16 mouse cellular contexts compared by ENCODE assay signal in genomic region chr3:101410745-101411144, GRCm38 (mm10). TPM values are rescaled to one million over a fixed set of nuclear protein-coding genes. Genes with fewer than 3 reads are reported as not detected.
A peak's percentile ranks its signal among the peaks of the same experiment; 100 is the strongest.
DNase-seq lines count a peak whose midpoint lies in the region; ATAC-seq lines count a peak whose summit lies in the region.
"Had no signal": no experiment of that assay in that cellular context is flagged by ENCODE, and none has a peak within 500 bp of the region (broad histone marks: within the 10 kb centered on the region; RNA-seq: fewer than 3 reads in every experiment).

No protein-coding gene starts in this region.

- H3K9me3 ChIP-seq in heart, embryonic 15.5 days (replicated peaks), result no peaks in the 10 kb centered on the region
- no peaks in the 10 kb centered on the region for H3K9me3 ChIP-seq in midbrain, embryonic 11.5 days (ENCODE audit: control insufficient read depth, low read length)
- no peaks in the 10 kb centered on the region for H3K9me3 ChIP-seq in midbrain, embryonic 14.5 days (ENCODE audit: control insufficient read depth, low read length)
- H3K9me3 ChIP-seq in embryonic facial prominence, embryonic 13.5 days, result no peaks in the 10 kb centered on the region
- no peaks in the 10 kb centered on the region for H3K9me3 ChIP-seq in stomach, embryonic 15.5 days
- H3K9me3 ChIP-seq: embryonic facial prominence, embryonic 15.5 days; limb, embryonic 15.5 days had no signal

- H3K27me3 ChIP-seq in heart, embryonic 15.5 days, result no peaks in the 10 kb centered on the region
- no peaks in the 10 kb centered on the region for H3K27me3 ChIP-seq in midbrain, embryonic 11.5 days (ENCODE audit: control insufficient read depth, insufficient read depth, low read length)
- no peaks in the 10 kb centered on the region for H3K27me3 ChIP-seq in midbrain, embryonic 14.5 days (ENCODE audit: control insufficient read depth, insufficient read depth, low read length)
- H3K27me3 ChIP-seq in embryonic facial prominence, embryonic 13.5 days, result no peaks in the 10 kb centered on the region
- H3K27me3 ChIP-seq in stomach, embryonic 15.5 days (replicated peaks), result no peaks in the 10 kb centered on the region
- H3K27me3 ChIP-seq: embryonic facial prominence, embryonic 15.5 days; limb, embryonic 15.5 days; Patski had no signal

- peak overlapping the region; percentile 67 for H3K27ac ChIP-seq in heart, embryonic 15.5 days
- no peak overlapping the region for H3K27ac ChIP-seq in midbrain, embryonic 11.5 days (ENCODE audit: low read depth, low read length)
- H3K27ac ChIP-seq in midbrain, embryonic 14.5 days (replicated peaks; ENCODE audit: low read depth, low read length), result no peak overlapping the region
- H3K27ac ChIP-seq in embryonic facial prominence, embryonic 13.5 days, result peak overlapping the region; percentile 9; the same call in 1 of the 2 replicates
- H3K27ac ChIP-seq in stomach, embryonic 15.5 days, result no peak overlapping the region
- H3K27ac ChIP-seq: embryonic facial prominence, embryonic 15.5 days; limb, embryonic 15.5 days had no signal

- H3K9ac ChIP-seq in heart, embryonic 15.5 days, result no peak overlapping the region
- H3K9ac ChIP-seq in midbrain, embryonic 11.5 days (ENCODE audit: low read length), result no peak overlapping the region
- H3K9ac ChIP-seq in midbrain, embryonic 14.5 days (replicated peaks; ENCODE audit: low read length), result no peak overlapping the region
- no peak overlapping the region for H3K9ac ChIP-seq in embryonic facial prominence, embryonic 13.5 days
- H3K9ac ChIP-seq in stomach, embryonic 15.5 days, result no peak overlapping the region
- H3K9ac ChIP-seq: embryonic facial prominence, embryonic 15.5 days; limb, embryonic 15.5 days had no signal

- H3K4me1 ChIP-seq in heart, embryonic 15.5 days (replicated peaks), result peaks cover 83% of the 10 kb centered on the region
- peaks cover 11% of the 10 kb centered on the region for H3K4me1 ChIP-seq in midbrain, embryonic 11.5 days (ENCODE audit: control insufficient read depth, insufficient read depth, low read length)
- H3K4me1 ChIP-seq in midbrain, embryonic 14.5 days (ENCODE audit: control insufficient read depth, insufficient read depth, low read length), result peaks cover 28% of the 10 kb centered on the region
- H3K4me1 ChIP-seq in embryonic facial prominence, embryonic 13.5 days, result peaks cover 83% of the 10 kb centered on the region
- H3K4me1 ChIP-seq in stomach, embryonic 15.5 days, result peaks cover 55% of the 10 kb centered on the region

- no peak for ATAC-seq in heart, embryonic 15.5 days (replicated peaks; ENCODE audit: insufficient number of reproducible peaks, insufficient read depth, low FRiP score, low read depth)
- ATAC-seq in midbrain, embryonic 11.5 days (ENCODE audit: low FRiP score), result peak; percentile 12; the same call in 1 of the 2 replicates
- ATAC-seq in midbrain, embryonic 14.5 days (ENCODE audit: low FRiP score, low TSS enrichment), result no peak
- no peak for ATAC-seq in embryonic facial prominence, embryonic 13.5 days (ENCODE audit: insufficient number of reproducible peaks, insufficient read depth, low FRiP score, low TSS enrichment, low read depth)
- ATAC-seq in stomach, embryonic 15.5 days (ENCODE audit: insufficient read depth, low FRiP score, low read depth), result peak; percentile 36; the same call in 1 of the 2 replicates
- ATAC-seq: Patski had no signal

- DNase-seq in heart, postnatal 4 days, result no peak
- no peak for DNase-seq in midbrain, embryonic 11.5 days (ENCODE audit: low spot score, missing footprints)
- DNase-seq in midbrain, embryonic 14.5 days, result no peak
- no peak for DNase-seq in gastrocnemius, postnatal 4 days (ENCODE audit: low spot score in 2 of 2)
- DNase-seq: cerebellum, adult 11 months; cerebellum, postnatal 36 days; gastrocnemius, postnatal 36 days; heart, postnatal 36 days; kidney, adult 18-20 months; lung, postnatal 14 days had no signal

- WGBS in heart, embryonic 15.5 days, result 34% methylated on average over 3 of the region's 3 CpGs
- 37% methylated on average over 3 of the region's 3 CpGs for WGBS in midbrain, embryonic 11.5 days
- WGBS in midbrain, embryonic 14.5 days, result 36% methylated on average over 3 of the region's 3 CpGs
- WGBS in embryonic facial prominence, embryonic 13.5 days, result 37% methylated on average over 3 of the region's 3 CpGs
- 52% methylated on average over 3 of the region's 3 CpGs for WGBS in stomach, embryonic 15.5 days

- no peak overlapping the region for H3K4me2 ChIP-seq in heart, embryonic 15.5 days
- no peak overlapping the region for H3K4me2 ChIP-seq in midbrain, embryonic 11.5 days
- no peak overlapping the region for H3K4me2 ChIP-seq in midbrain, embryonic 14.5 days (ENCODE audit: low read length)
- no peak overlapping the region for H3K4me2 ChIP-seq in embryonic facial prominence, embryonic 13.5 days
- no peak overlapping the region for H3K4me2 ChIP-seq in stomach, embryonic 15.5 days
- H3K4me2 ChIP-seq: embryonic facial prominence, embryonic 15.5 days; limb, embryonic 15.5 days had no signal

- H3K4me3 ChIP-seq in heart, embryonic 15.5 days, result no peak overlapping the region
- no peak overlapping the region for H3K4me3 ChIP-seq in midbrain, embryonic 11.5 days (ENCODE audit: low read depth, low read length)
- no peak overlapping the region for H3K4me3 ChIP-seq in midbrain, embryonic 14.5 days (replicated peaks; ENCODE audit: low read depth, low read length)
- no peak overlapping the region for H3K4me3 ChIP-seq in embryonic facial prominence, embryonic 13.5 days
- H3K4me3 ChIP-seq in stomach, embryonic 15.5 days (replicated peaks), result no peak overlapping the region
- H3K4me3 ChIP-seq: embryonic facial prominence, embryonic 15.5 days; limb, embryonic 15.5 days had no signal

- H3K36me3 ChIP-seq in heart, embryonic 15.5 days, result no peaks in the 10 kb centered on the region
- no peaks in the 10 kb centered on the region for H3K36me3 ChIP-seq in midbrain, embryonic 11.5 days (ENCODE audit: control insufficient read depth, insufficient read depth, low read length)
- H3K36me3 ChIP-seq in midbrain, embryonic 14.5 days (ENCODE audit: control insufficient read depth, insufficient read depth, low read length), result no peaks in the 10 kb centered on the region
- H3K36me3 ChIP-seq in embryonic facial prominence, embryonic 13.5 days, result no peaks in the 10 kb centered on the region
- no peaks in the 10 kb centered on the region for H3K36me3 ChIP-seq in stomach, embryonic 15.5 days
- H3K36me3 ChIP-seq: embryonic facial prominence, embryonic 15.5 days; limb, embryonic 15.5 days had no signal

RNA-seq across cellular contexts. Expression of gene Igsf3, which starts 33.9 kb away (rescaled TPM):
- 38.0 and 45.0 TPM in 2 replicates for polyA plus RNA-seq in heart, embryonic 15.5 days (2015; fragmentation: Nextera tagmentation; extraction: Ambion mirVana)
- total RNA-seq in heart, postnatal 4 days (2021), result 10 to 100 TPM; 26.9 to 29.8 TPM
- 19.8 and 20.8 TPM in 2 replicates for polyA plus RNA-seq in midbrain, embryonic 11.5 days (2014; fragmentation: Nextera tagmentation; extraction: Ambion mirVana)
- 62.0 and 77.8 TPM in 2 replicates for polyA plus RNA-seq in midbrain, embryonic 14.5 days (2014; fragmentation: Nextera tagmentation; extraction: Ambion mirVana)
- 95.5 and 104 TPM in 2 replicates for polyA plus RNA-seq in embryonic facial prominence, embryonic 13.5 days (2015; fragmentation: Nextera tagmentation; extraction: Ambion mirVana)
- polyA plus RNA-seq in stomach, embryonic 15.5 days (2015; fragmentation: Nextera tagmentation; extraction: Ambion mirVana), result 32.0 and 37.0 TPM in 2 replicates
- 10 to 100 TPM; 38.3 to 38.8 TPM for total RNA-seq in gastrocnemius, postnatal 4 days (2021)

Comparison
In these comparisons a context has a peak if more than half of its experiments do, and no peak if none do; other contexts are left out.
1. ATAC-seq: peak in midbrain, embryonic 11.5 days (single experiment) and stomach, embryonic 15.5 days (single experiment); none in heart, embryonic 15.5 days (single experiment), midbrain, embryonic 14.5 days (single experiment) and embryonic facial prominence, embryonic 13.5 days (single experiment).
2. H3K27ac ChIP-seq: peak in heart, embryonic 15.5 days (single experiment) and embryonic facial prominence, embryonic 13.5 days (single experiment); none in midbrain, embryonic 11.5 days (single experiment), midbrain, embryonic 14.5 days (single experiment) and stomach, embryonic 15.5 days (single experiment).